Mouse (Mus musculus) hindbrain, postnatal 0 days (tissue): ENCODE measurements at regions not wholly inside any gene's neighbourhood (a gene's known extent, or its start where the extent isn't known, plus 50 kb on each side); places are given as distances from the start of the nearest gene placed in this dataset.
A peak's percentile ranks its signal among the peaks of the same experiment; 100 is the strongest.

ENCODE experiments used
- ATAC-seq: fragments of 200-750 bp; cut with Nextera tagmentation; 2 replicates; pipeline ENCODE4 v1.8.0; 2017; ENCODE audit warnings: mild to moderate bottlenecking, moderate TSS enrichment, moderate library complexity
- DNase-seq: peaks from one replicate; pipeline ENCODE4 v3.0.0-alpha.2; 2015; ENCODE audit warnings: low spot score
- H3K27ac ChIP-seq: fragments of 300-500 bp; sonication (generic); 2 replicates; pipeline ENCODE4 v1.5.1; 2014; ENCODE audit warnings: mild to moderate bottlenecking
- H3K27me3 ChIP-seq: fragments of 300-500 bp; sonication (generic); 2 replicates; pipeline ENCODE4 v1.6.1; 2014; ENCODE audit warnings: low read length, mixed read lengths; ENCODE audit not compliant: insufficient read depth
- H3K36me3 ChIP-seq: fragments of 300-500 bp; sonication (generic); 2 replicates; pipeline ENCODE4 v1.6.1; 2014; ENCODE audit warnings: low read length, mixed read lengths; ENCODE audit not compliant: insufficient read depth
- H3K4me1 ChIP-seq: fragments of 300-500 bp; sonication (generic); 2 replicates; pipeline ENCODE4 v1.6.1; 2014; ENCODE audit warnings: antibody characterized with exemption, low read length, mixed read lengths; ENCODE audit not compliant: insufficient read depth
- H3K4me2 ChIP-seq: fragments of 300-500 bp; sonication (generic); 2 replicates; pipeline ENCODE4 v1.6.1; 2014; ENCODE audit warnings: low read depth, mild to moderate bottlenecking, low read length, moderate library complexity, mixed read lengths
- H3K4me3 ChIP-seq: fragments of 300-500 bp; sonication (generic); 2 replicates; pipeline ENCODE4 v1.5.1; 2014; ENCODE audit warnings: low read length
- H3K9ac ChIP-seq: fragments of 300-500 bp; sonication (generic); replicated peaks from 2 replicates; pipeline ENCODE4 v1.6.1; 2014; ENCODE audit warnings: mild to moderate bottlenecking, low read length, moderate library complexity, mixed read lengths
- H3K9me3 ChIP-seq: fragments of 300-500 bp; sonication (generic); 2 replicates; pipeline ENCODE4 v1.6.1; 2016; ENCODE audit warnings: low read length, mixed read lengths
- CTCF ChIP-seq: IDR thresholded peaks from 2 replicates; pipeline ENCODE4 v1.5.1; 2016; ENCODE audit warnings: antibody characterized with exemption, control low read depth, low read depth
- WGBS: fragments of 180-500 bp; shearing (Covaris S2); extraction: QIAGEN DNeasy Blood & Tissue Kit; methylation state at CpG from one replicate; pipeline ENCODE4 v1.1.7; 2014; 5-methylcytosine and 5-hydroxymethylcytosine counted together

- ATAC-seq (no peak), DNase-seq (no peak)
- Histone ChIP-seq H3K4me3 (no peak overlapping the region), H3K9ac (no peak overlapping the region), H3K4me1 (no peaks in the 10 kb centered on the region), H3K4me2 (no peak overlapping the region), H3K36me3 (no peaks in the 10 kb centered on the region), H3K27ac (no peak overlapping the region), H3K9me3 (no peaks in the 10 kb centered on the region), H3K27me3 (no peaks in the 10 kb centered on the region)
- TF ChIP-seq CTCF: no peak
- WGBS: 85% methylated on average over 9 of the region's 9 CpGs
Measured at GRCm38 (mm10) chr3:52567606-52568372, 299.7 kb downstream of the Foxo1 start.

GRCm38 (mm10) chr3:52563595-52563994 is 295.5 kb downstream of the Foxo1 start:
- no peak overlapping the region for H3K4me3 ChIP-seq
- no peaks in the 10 kb centered on the region for H3K9me3 ChIP-seq
- no peaks in the 10 kb centered on the region for H3K27me3 ChIP-seq
- TF ChIP-seq CTCF: no peak
- ATAC-seq (no peak), DNase-seq (no peak)
- no peak overlapping the region for H3K4me2 ChIP-seq
- no peak overlapping the region for H3K27ac ChIP-seq
- H3K4me1 ChIP-seq: no peaks in the 10 kb centered on the region
- H3K36me3 ChIP-seq: no peaks in the 10 kb centered on the region
- H3K9ac ChIP-seq: no peak overlapping the region
- WGBS: 78% methylated on average over 5 of the region's 5 CpGs

- Histone ChIP-seq H3K9me3 (no peaks in the 10 kb centered on the region), H3K27ac (no peak overlapping the region), H3K4me3 (no peak overlapping the region), H3K27me3 (no peaks in the 10 kb centered on the region), H3K36me3 (no peaks in the 10 kb centered on the region), H3K4me2 (no peak overlapping the region), H3K9ac (no peak overlapping the region), H3K4me1 (no peaks in the 10 kb centered on the region)
- TF ChIP-seq CTCF: no peak
- 42% methylated on average over 5 of the region's 5 CpGs for WGBS
- ATAC-seq: no peak
- DNase-seq: no peak
Measured at GRCm38 (mm10) chr3:52562816-52563215, 294.7 kb downstream of the Foxo1 start.

- H3K4me2 ChIP-seq: no peak overlapping the region
- no peak for TF ChIP-seq CTCF
- no peaks in the 10 kb centered on the region for H3K36me3 ChIP-seq
- no peak overlapping the region for H3K9ac ChIP-seq
- H3K27me3 ChIP-seq: no peaks in the 10 kb centered on the region
- H3K9me3 ChIP-seq: no peaks in the 10 kb centered on the region
- ATAC-seq: no peak
- H3K27ac ChIP-seq: no peak overlapping the region
- peak; percentile 15 for DNase-seq
- H3K4me3 ChIP-seq: no peak overlapping the region
- H3K4me1 ChIP-seq: no peaks in the 10 kb centered on the region
- 44% methylated on average over 10 of the region's 10 CpGs for WGBS
Measured at GRCm38 (mm10) chr3:52559481-52559880, 291.3 kb downstream of the Foxo1 start.

- 47% methylated on average over 6 of the region's 6 CpGs for WGBS
- no peak for TF ChIP-seq CTCF
- Histone ChIP-seq H3K4me3 (no peak overlapping the region), H3K9ac (no peak overlapping the region), H3K27me3 (no peaks in the 10 kb centered on the region), H3K4me1 (no peaks in the 10 kb centered on the region), H3K4me2 (no peak overlapping the region), H3K36me3 (no peaks in the 10 kb centered on the region), H3K9me3 (no peaks in the 10 kb centered on the region), H3K27ac (no peak overlapping the region)
- ATAC-seq (0 out of 2 replicates have a peak, but pooled peaks have one; percentile 53), DNase-seq (peak; percentile 64)
Measured at GRCm38 (mm10) chr3:52558765-52559164, 290.6 kb downstream of the Foxo1 start.

- H3K27ac ChIP-seq: no peak overlapping the region
- WGBS: 77% methylated on average over 4 of the region's 4 CpGs
- ATAC-seq (no peak), DNase-seq (no peak)
- no peaks in the 10 kb centered on the region for H3K27me3 ChIP-seq
- H3K9me3 ChIP-seq: no peaks in the 10 kb centered on the region
- no peaks in the 10 kb centered on the region for H3K4me1 ChIP-seq
- H3K36me3 ChIP-seq: no peaks in the 10 kb centered on the region
- H3K4me3 ChIP-seq: no peak overlapping the region
- no peak for TF ChIP-seq CTCF
- H3K9ac ChIP-seq: no peak overlapping the region
- H3K4me2 ChIP-seq: no peak overlapping the region
Measured at GRCm38 (mm10) chr3:52557296-52557695, 289.2 kb downstream of the Foxo1 start.

GRCm38 (mm10) chr3:52555038-52555437 is 286.9 kb downstream of the Foxo1 start:
- Histone ChIP-seq H3K27me3 (no peaks in the 10 kb centered on the region), H3K36me3 (no peaks in the 10 kb centered on the region), H3K4me2 (no peak overlapping the region), H3K27ac (no peak overlapping the region), H3K9me3 (no peaks in the 10 kb centered on the region), H3K9ac (no peak overlapping the region), H3K4me1 (no peaks in the 10 kb centered on the region), H3K4me3 (no peak overlapping the region)
- no peak for ATAC-seq
- no peak for DNase-seq
- 86% methylated on average over 6 of the region's 6 CpGs for WGBS
- TF ChIP-seq CTCF: no peak
